Mouse (Mus musculus): Measurements from ENCODE around the gene Atxn1l. TPM values are rescaled to one million over a fixed set of nuclear protein-coding genes. Genes with fewer than 3 reads are reported as not detected.
A peak's percentile ranks its signal among the peaks of the same experiment; 100 is the strongest.

The Atxn1l gene
- polyA plus RNA-seq, 1 experiment from 2014 or later, result 8.8 TPM

- ATAC-seq (ENCODE audit: insufficient number of reproducible peaks, low FRiP score), result no peak
- Histone ChIP-seq H3K36me3 (peaks cover 84% of the 10 kb centered on the region), H3K27me3 (replicated peaks) (no peaks in the 10 kb centered on the region), H3K27ac (ENCODE audit: poor library complexity, severe bottlenecking) (no peak overlapping the region), H3K4me1 (replicated peaks) (peaks cover 4% of the 10 kb centered on the region; the same call in 1 of the 2 replicates), H3K9ac (no peak overlapping the region), H3K4me2 (no peak overlapping the region), H3K9me3 (replicated peaks) (no peaks in the 10 kb centered on the region), H3K4me3 (no peak overlapping the region)
- 81% methylated on average over 3 of the region's 3 CpGs for WGBS
Measured at GRCm38 (mm10) chr8:109731012-109731411, 6.5 kb downstream of the Atxn1l start.

GRCm38 (mm10) chr8:109725106-109725505 is 12.4 kb downstream of the Atxn1l start:
- no peak overlapping the region for H3K4me2 ChIP-seq
- no peak overlapping the region for H3K4me3 ChIP-seq
- H3K9ac ChIP-seq, result no peak overlapping the region
- no peaks in the 10 kb centered on the region for H3K4me1 ChIP-seq (replicated peaks)
- peaks cover 93% of the 10 kb centered on the region for H3K36me3 ChIP-seq
- H3K27ac ChIP-seq (ENCODE audit: poor library complexity, severe bottlenecking), result no peak overlapping the region
- no peaks in the 10 kb centered on the region for H3K9me3 ChIP-seq (replicated peaks)
- ATAC-seq (ENCODE audit: insufficient number of reproducible peaks, low FRiP score), result no peak
- H3K27me3 ChIP-seq (replicated peaks), result no peaks in the 10 kb centered on the region
- WGBS, result 92% methylated on average over 3 of the region's 3 CpGs

- ATAC-seq (ENCODE audit: insufficient number of reproducible peaks, low FRiP score), result no peak
- no peak overlapping the region for H3K27ac ChIP-seq (ENCODE audit: poor library complexity, severe bottlenecking)
- H3K4me3 ChIP-seq, result no peak overlapping the region
- H3K9me3 ChIP-seq (replicated peaks), result no peaks in the 10 kb centered on the region
- no peaks in the 10 kb centered on the region for H3K27me3 ChIP-seq (replicated peaks)
- WGBS, result 85% methylated on average over 5 of the region's 5 CpGs
- peaks cover 89% of the 10 kb centered on the region for H3K36me3 ChIP-seq
- H3K9ac ChIP-seq, result no peak overlapping the region
- H3K4me2 ChIP-seq, result no peak overlapping the region
- H3K4me1 ChIP-seq (replicated peaks), result no peaks in the 10 kb centered on the region
Measured at GRCm38 (mm10) chr8:109714961-109715360, 22.6 kb downstream of the Atxn1l start.

GRCm38 (mm10) chr8:109712521-109712920 is 25.0 kb downstream of the Atxn1l start:
- WGBS, result 94% methylated on average over 1 of the region's 1 CpGs
- Histone ChIP-seq H3K9ac (no peak overlapping the region), H3K9me3 (replicated peaks) (no peaks in the 10 kb centered on the region), H3K4me1 (replicated peaks) (peaks cover 2% of the 10 kb centered on the region), H3K36me3 (peaks cover 87% of the 10 kb centered on the region), H3K27me3 (replicated peaks) (no peaks in the 10 kb centered on the region), H3K4me3 (no peak overlapping the region), H3K4me2 (no peak overlapping the region), H3K27ac (ENCODE audit: poor library complexity, severe bottlenecking) (no peak overlapping the region)
- ATAC-seq (ENCODE audit: insufficient number of reproducible peaks, low FRiP score), result no peak

- Histone ChIP-seq H3K4me2 (no peak overlapping the region), H3K4me3 (no peak overlapping the region), H3K9me3 (replicated peaks) (no peaks in the 10 kb centered on the region), H3K9ac (no peak overlapping the region), H3K4me1 (replicated peaks) (peaks cover 23% of the 10 kb centered on the region), H3K36me3 (peaks cover 52% of the 10 kb centered on the region), H3K27me3 (replicated peaks) (no peaks in the 10 kb centered on the region), H3K27ac (ENCODE audit: poor library complexity, severe bottlenecking) (no peak overlapping the region)
- no peak for ATAC-seq (ENCODE audit: insufficient number of reproducible peaks, low FRiP score)
- WGBS, result 89% methylated on average over 4 of the region's 4 CpGs
Measured at GRCm38 (mm10) chr8:109707921-109708320, 29.6 kb downstream of the Atxn1l start.

- Histone ChIP-seq H3K4me2 (peak overlapping the region; percentile 88), H3K27me3 (replicated peaks) (peaks cover 7% of the 10 kb centered on the region; the same call in 1 of the 2 replicates), H3K36me3 (peaks cover 41% of the 10 kb centered on the region), H3K9ac (peak overlapping the region; percentile 96; the same call in 1 of the 2 replicates), H3K4me1 (replicated peaks) (peaks cover 23% of the 10 kb centered on the region), H3K4me3 (peak overlapping the region; percentile 87), H3K27ac (ENCODE audit: poor library complexity, severe bottlenecking) (no peak overlapping the region), H3K9me3 (replicated peaks) (no peaks in the 10 kb centered on the region)
- 17% methylated on average over 2 of the region's 2 CpGs for WGBS
- ATAC-seq (ENCODE audit: insufficient number of reproducible peaks, low FRiP score), result no peak
Measured at GRCm38 (mm10) chr8:109706874-109707237, 30.7 kb downstream of the Atxn1l start.

- H3K4me3 ChIP-seq, result peak overlapping the region; percentile 87
- peaks cover 23% of the 10 kb centered on the region for H3K4me1 ChIP-seq (replicated peaks)
- WGBS, result 2% methylated on average over 27 of the region's 30 CpGs
- peaks cover 7% of the 10 kb centered on the region; the same call in 1 of the 2 replicates for H3K27me3 ChIP-seq (replicated peaks)
- H3K9me3 ChIP-seq (replicated peaks), result no peaks in the 10 kb centered on the region
- peak overlapping the region; percentile 96 for H3K9ac ChIP-seq
- peak; percentile 12 for ATAC-seq (ENCODE audit: insufficient number of reproducible peaks, low FRiP score)
- peak overlapping the region; percentile 88 for H3K4me2 ChIP-seq
- peaks cover 35% of the 10 kb centered on the region for H3K36me3 ChIP-seq
- peak overlapping the region; percentile 89 for H3K27ac ChIP-seq (ENCODE audit: poor library complexity, severe bottlenecking)
Measured at GRCm38 (mm10) chr8:109706076-109706873, 31.3 kb downstream of the Atxn1l start.

GRCm38 (mm10) chr8:109705320-109706075 is 32.0 kb downstream of the Atxn1l start, which contains the start of gene Zfp821:
Zfp821 (plus strand) TSS chr8:109705546.
- peak; percentile 94 for ATAC-seq (ENCODE audit: insufficient number of reproducible peaks, low FRiP score)
- WGBS, result under 1% methylated on average over 89 of the region's 100 CpGs
- Histone ChIP-seq H3K36me3 (peaks cover 28% of the 10 kb centered on the region), H3K4me3 (peak within 1 kb of the TSS; percentile 87), H3K27ac (ENCODE audit: poor library complexity, severe bottlenecking) (peak within 1 kb of the TSS; percentile 89), H3K9me3 (replicated peaks) (no peaks in the 10 kb centered on the region; the same call in 1 of the 2 replicates), H3K4me1 (replicated peaks) (peaks cover 23% of the 10 kb centered on the region), H3K4me2 (peak within 1 kb of the TSS; percentile 88), H3K27me3 (replicated peaks) (peaks cover 7% of the 10 kb centered on the region; the same call in 1 of the 2 replicates), H3K9ac (peak within 1 kb of the TSS; percentile 96)

- Histone ChIP-seq H3K27ac (ENCODE audit: poor library complexity, severe bottlenecking) (no peak overlapping the region), H3K4me3 (peak overlapping the region; percentile 87), H3K36me3 (peaks cover 20% of the 10 kb centered on the region), H3K9ac (peak overlapping the region; percentile 96), H3K27me3 (replicated peaks) (peaks cover 7% of the 10 kb centered on the region; the same call in 1 of the 2 replicates), H3K4me2 (peak overlapping the region; percentile 88), H3K9me3 (replicated peaks) (no peaks in the 10 kb centered on the region; the same call in 1 of the 2 replicates), H3K4me1 (replicated peaks) (peaks cover 23% of the 10 kb centered on the region)
- peak; percentile 1; the same call in 1 of the 2 replicates for ATAC-seq (ENCODE audit: insufficient number of reproducible peaks, low FRiP score)
- WGBS, result 7% methylated on average over 24 of the region's 24 CpGs
Measured at GRCm38 (mm10) chr8:109704565-109705319, 32.8 kb downstream of the Atxn1l start.

GRCm38 (mm10) chr8:109698477-109698876 is 39.1 kb downstream of the Atxn1l start:
- Histone ChIP-seq H3K4me1 (replicated peaks) (peaks cover 8% of the 10 kb centered on the region), H3K27me3 (replicated peaks) (peaks cover 7% of the 10 kb centered on the region; the same call in 1 of the 2 replicates)
- no peak for ATAC-seq (ENCODE audit: insufficient number of reproducible peaks, low FRiP score)

More at GRCm38 (mm10) chr8:109698477-109698876, 39.1 kb downstream of the Atxn1l start:
- no peak overlapping the region for H3K4me3 ChIP-seq
- 54% methylated on average over 3 of the region's 3 CpGs for WGBS
- no peaks in the 10 kb centered on the region for H3K36me3 ChIP-seq
- no peak overlapping the region for H3K4me2 ChIP-seq
- H3K27ac ChIP-seq (ENCODE audit: poor library complexity, severe bottlenecking), result no peak overlapping the region
- no peaks in the 10 kb centered on the region; the same call in 1 of the 2 replicates for H3K9me3 ChIP-seq (replicated peaks)
- H3K9ac ChIP-seq, result no peak overlapping the region

Data from heart, embryonic 12.5 days (tissue).